Mouse (Mus musculus) kidney, postnatal 0 days (tissue): Measurements from ENCODE around the gene Gm45713. TPM values are rescaled to one million over a fixed set of nuclear protein-coding genes. Genes with fewer than 3 reads are reported as not detected.

ENCODE experiments used
- ATAC-seq: fragments of 200-750 bp; cut with Nextera tagmentation; replicated peaks from 2 replicates; pipeline ENCODE4 v1.8.0; 2017; ENCODE audit warnings: low read depth, moderate number of reproducible peaks, moderate TSS enrichment, moderate library complexity; ENCODE audit not compliant: low FRiP score
- DNase-seq: peaks from one replicate; pipeline ENCODE4 v3.0.0-alpha.2; 2016; ENCODE audit warnings: low spot score
- H3K27ac ChIP-seq: fragments of 300-500 bp; sonication (generic); 2 replicates; pipeline ENCODE4 v1.5.1; 2014; ENCODE audit warnings: mild to moderate bottlenecking
- H3K27me3 ChIP-seq: fragments of 300-500 bp; sonication (generic); 2 replicates; pipeline ENCODE4 v1.6.1; 2014; ENCODE audit warnings: low read length, mixed read lengths; ENCODE audit not compliant: insufficient read depth
- H3K36me3 ChIP-seq: fragments of 300-500 bp; sonication (generic); 2 replicates; pipeline ENCODE4 v1.6.1; 2014; ENCODE audit warnings: low read length, mixed read lengths; ENCODE audit not compliant: insufficient read depth
- H3K4me1 ChIP-seq: fragments of 300-500 bp; sonication (generic); replicated peaks from 2 replicates; pipeline ENCODE4 v1.6.1; 2014; ENCODE audit warnings: antibody characterized with exemption, low read length, mixed read lengths; ENCODE audit not compliant: insufficient read depth
- H3K4me2 ChIP-seq: fragments of 300-500 bp; sonication (generic); 2 replicates; pipeline ENCODE4 v1.6.1; 2014; ENCODE audit warnings: mild to moderate bottlenecking, low read length, moderate library complexity, mixed read lengths
- H3K4me3 ChIP-seq: fragments of 300-500 bp; sonication (generic); replicated peaks from 2 replicates; pipeline ENCODE4 v1.5.1; 2014; ENCODE audit warnings: low read depth, low read length
- H3K9ac ChIP-seq: fragments of 300-500 bp; sonication (generic); 2 replicates; pipeline ENCODE4 v1.6.1; 2014; ENCODE audit warnings: low read depth, low read length
- H3K9me3 ChIP-seq: fragments of 300-500 bp; sonication (generic); replicated peaks from 2 replicates; pipeline ENCODE4 v1.6.1; 2016; ENCODE audit warnings: low read length, inconsistent platforms, mixed read lengths
- CTCF ChIP-seq: IDR thresholded peaks from 2 replicates; pipeline ENCODE4 v1.5.1; 2016; ENCODE audit warnings: antibody characterized with exemption, low read depth, mild to moderate bottlenecking, moderate library complexity
- WGBS: fragments of 180-500 bp; shearing (Covaris S2); extraction: QIAGEN DNeasy Blood & Tissue Kit; methylation state at CpG from one replicate; pipeline ENCODE4 v1.1.7; 2014; 5-methylcytosine and 5-hydroxymethylcytosine counted together
- polyA plus RNA-seq: library from polyadenylated mRNA; unstranded; fragments of >200 nt; fragmentation: Nextera tagmentation; extraction: Ambion mirVana; gene quantifications from 2 replicates; pipeline ENCODE4 v1.2.1, GENCODE M21; 2015

Gene Gm45713
- polyA plus RNA-seq, 1 experiment from 2014 or later, result 1.3 TPM

DNA sequence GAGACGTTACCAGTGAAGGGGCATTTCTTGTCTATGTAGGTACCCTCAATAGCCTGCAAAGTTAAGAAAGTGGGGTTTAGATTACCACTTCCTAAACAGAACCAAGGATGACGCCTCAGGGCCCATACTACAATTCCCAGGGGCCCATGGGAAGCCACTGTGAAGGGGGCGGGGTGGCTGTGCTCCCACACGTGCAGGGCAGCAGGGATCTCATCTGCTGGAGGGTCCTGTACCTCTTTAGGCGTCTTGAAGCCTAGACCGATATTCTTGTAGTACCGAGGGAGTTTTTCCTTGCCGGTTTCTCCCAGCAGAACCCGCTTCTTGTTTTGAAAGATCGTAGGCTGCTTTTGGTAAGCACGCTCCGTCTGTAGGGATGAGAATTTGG lies 12.9 kb downstream of the Gm45713 start:
- Histone ChIP-seq H3K4me3 (peak overlapping the region; percentile 94), H3K4me1 (peaks cover 31% of the 10 kb centered on the region; the same call in 1 of the 2 replicates), H3K9ac (peak overlapping the region; percentile 97), H3K36me3 (peaks cover 60% of the 10 kb centered on the region), H3K27ac (no peak overlapping the region; the same call in 1 of the 2 replicates), H3K27me3 (no peaks in the 10 kb centered on the region), H3K4me2 (peak overlapping the region; percentile 95), H3K9me3 (no peaks in the 10 kb centered on the region)
- TF ChIP-seq CTCF, result no peak
- DNase-seq, result peak; percentile 58
- ATAC-seq, result no peak
- 14% methylated on average over 12 of the region's 12 CpGs for WGBS

- Histone ChIP-seq H3K36me3 (peaks cover 60% of the 10 kb centered on the region), H3K9me3 (no peaks in the 10 kb centered on the region), H3K27ac (no peak overlapping the region), H3K9ac (peak overlapping the region; percentile 97; the same call in 1 of the 2 replicates), H3K4me3 (peak overlapping the region; percentile 94; the same call in 1 of the 2 replicates), H3K27me3 (no peaks in the 10 kb centered on the region), H3K4me2 (peak overlapping the region; percentile 95), H3K4me1 (peaks cover 31% of the 10 kb centered on the region; the same call in 1 of the 2 replicates)
- DNase-seq, result no peak
- 76% methylated on average over 15 of the region's 15 CpGs for WGBS
- no peak for TF ChIP-seq CTCF
- ATAC-seq, result no peak
Observed at GRCm38 (mm10) chr7:45122561-45123185, 13.4 kb downstream of the Gm45713 start.

- Histone ChIP-seq H3K27ac (no peak overlapping the region), H3K9ac (peak overlapping the region; percentile 24; the same call in 1 of the 2 replicates), H3K9me3 (no peaks in the 10 kb centered on the region), H3K27me3 (no peaks in the 10 kb centered on the region), H3K4me2 (peak overlapping the region; percentile 7; the same call in 1 of the 2 replicates), H3K4me1 (peaks cover 24% of the 10 kb centered on the region; the same call in 1 of the 2 replicates), H3K36me3 (peaks cover 60% of the 10 kb centered on the region), H3K4me3 (no peak overlapping the region)
- no peak for TF ChIP-seq CTCF
- DNase-seq, result no peak
- ATAC-seq, result no peak
Observed at GRCm38 (mm10) chr7:45121966-45122365, 14.1 kb downstream of the Gm45713 start.

DNA sequence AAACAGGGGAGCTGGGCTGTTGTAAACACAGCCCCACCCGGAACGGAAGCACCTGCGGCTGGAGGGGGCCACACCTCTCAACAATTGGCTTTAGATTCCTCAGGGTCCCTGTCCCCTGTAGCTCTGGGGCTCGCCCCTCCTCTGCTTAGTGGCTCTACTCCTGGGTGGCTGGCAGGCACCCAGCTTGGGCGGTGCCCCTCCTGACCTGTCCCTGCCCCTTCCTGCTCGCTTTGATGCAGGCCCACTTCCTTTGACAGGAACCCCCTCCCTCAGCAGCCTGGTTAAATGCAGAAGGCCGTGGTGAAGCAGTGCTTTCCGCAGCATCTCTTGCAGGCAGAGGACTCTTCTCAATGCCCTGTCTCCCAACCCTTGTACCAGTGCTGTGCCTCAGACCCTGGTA lies 14.6 kb downstream of the Gm45713 start:
- H3K9me3 ChIP-seq, result no peaks in the 10 kb centered on the region
- 55% methylated on average over 8 of the region's 8 CpGs for WGBS
- no peaks in the 10 kb centered on the region for H3K27me3 ChIP-seq
- peaks cover 55% of the 10 kb centered on the region for H3K36me3 ChIP-seq
- H3K4me2 ChIP-seq, result peak overlapping the region; percentile 7; the same call in 1 of the 2 replicates
- DNase-seq (no peak), ATAC-seq (no peak)
- peak overlapping the region; percentile 24; the same call in 1 of the 2 replicates for H3K9ac ChIP-seq
- H3K4me1 ChIP-seq, result peaks cover 18% of the 10 kb centered on the region; the same call in 1 of the 2 replicates
- H3K27ac ChIP-seq, result no peak overlapping the region
- H3K4me3 ChIP-seq, result no peak overlapping the region
- TF ChIP-seq CTCF, result no peak

- no peak overlapping the region for H3K9ac ChIP-seq
- DNase-seq (no peak), ATAC-seq (no peak)
- H3K4me1 ChIP-seq, result peaks cover 14% of the 10 kb centered on the region; the same call in 1 of the 2 replicates
- H3K4me2 ChIP-seq, result no peak overlapping the region
- H3K4me3 ChIP-seq, result no peak overlapping the region
- 82% methylated on average over 5 of the region's 5 CpGs for whole genome bisulfite sequencing
- H3K36me3 ChIP-seq, result peaks cover 42% of the 10 kb centered on the region
- TF ChIP-seq CTCF, result no peak
- no peaks in the 10 kb centered on the region for H3K27me3 ChIP-seq
- H3K27ac ChIP-seq, result no peak overlapping the region
- no peaks in the 10 kb centered on the region for H3K9me3 ChIP-seq
Observed at GRCm38 (mm10) chr7:45119780-45120709, 16.0 kb downstream of the Gm45713 start.

GRCm38 (mm10) chr7:45118336-45118735 lies 17.7 kb downstream of the Gm45713 start:
- no peak overlapping the region for H3K4me3 ChIP-seq
- DNase-seq (no peak), ATAC-seq (no peak)
- WGBS, result 80% methylated on average over 6 of the region's 6 CpGs
- no peak overlapping the region for H3K9ac ChIP-seq
- no peak for TF ChIP-seq CTCF
- H3K27me3 ChIP-seq, result no peaks in the 10 kb centered on the region
- H3K27ac ChIP-seq, result 0 out of 2 replicates have a peak overlapping the region, but pooled peaks have one; percentile 19
- peaks cover 41% of the 10 kb centered on the region for H3K36me3 ChIP-seq
- no peak overlapping the region for H3K4me2 ChIP-seq
- H3K4me1 ChIP-seq, result peaks cover 10% of the 10 kb centered on the region; the same call in 1 of the 2 replicates
- H3K9me3 ChIP-seq, result no peaks in the 10 kb centered on the region
